Mouse (Mus musculus): ENCODE data around the gene Prex1. TPM values are rescaled to one million over a fixed set of nuclear protein-coding genes. Genes with fewer than 3 reads are reported as not detected.

The Prex1 gene
- total RNA-seq, 2 experiments from 2014 or later = 3.7 to 5.0 TPM

DNA sequence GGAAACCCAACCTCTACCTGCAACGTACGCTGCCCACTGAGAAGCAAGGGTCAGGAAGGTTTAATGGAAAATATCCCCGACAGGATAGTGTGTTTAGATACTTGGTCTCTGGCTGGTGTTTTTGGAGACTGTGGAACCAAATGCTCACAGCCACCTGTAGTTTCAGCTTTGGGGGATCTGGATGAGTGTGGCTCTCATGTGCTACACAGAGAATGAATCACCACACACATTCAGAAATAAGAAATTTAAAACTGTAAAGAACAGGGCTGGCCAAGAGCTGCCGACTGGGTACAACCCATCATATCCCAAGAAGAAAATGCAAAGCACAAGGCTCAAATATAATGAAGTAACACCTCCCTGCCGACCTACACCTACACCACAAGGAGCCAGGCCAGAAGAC, 73.9 kb downstream of the Prex1 start:
- intact Hi-C loops (cut with DNase I) = no loop called here
- DNase-seq = no peak

DNA sequence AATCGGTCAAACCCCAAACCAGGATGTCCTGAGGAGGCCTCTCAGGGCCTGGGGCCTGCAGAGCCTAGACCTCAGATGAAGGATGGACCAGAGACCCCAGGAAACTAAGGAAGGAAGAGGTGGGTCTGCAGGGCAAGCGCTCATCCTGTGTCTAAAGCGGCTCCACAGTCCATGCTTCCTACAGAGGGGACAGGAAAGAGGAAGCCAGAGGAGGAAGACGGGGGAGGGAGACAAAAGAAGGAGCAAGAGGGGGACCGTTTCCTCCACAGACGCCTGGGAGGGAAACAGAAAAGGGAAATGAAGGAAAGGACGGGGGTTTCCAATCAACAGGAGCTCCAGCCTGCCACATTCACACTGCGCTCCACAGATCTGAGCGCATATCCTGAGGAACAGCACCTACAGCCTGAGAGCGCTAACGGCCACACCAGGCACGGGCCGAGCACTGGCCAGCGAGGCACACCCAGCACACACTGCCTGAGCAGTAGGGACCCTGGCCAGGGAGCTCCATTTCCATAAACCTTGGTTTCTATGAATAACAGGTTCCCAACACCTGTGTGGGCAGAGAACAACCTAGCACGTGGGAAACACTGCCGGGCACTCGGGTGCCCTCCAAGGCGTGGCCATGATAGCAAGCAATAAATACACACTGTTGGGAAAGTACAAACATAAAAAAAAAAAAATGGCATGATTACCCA, 74.5 kb downstream of the Prex1 start:
- no peak for DNase-seq
- intact Hi-C loops (cut with DNase I) = no loop called here

DNA sequence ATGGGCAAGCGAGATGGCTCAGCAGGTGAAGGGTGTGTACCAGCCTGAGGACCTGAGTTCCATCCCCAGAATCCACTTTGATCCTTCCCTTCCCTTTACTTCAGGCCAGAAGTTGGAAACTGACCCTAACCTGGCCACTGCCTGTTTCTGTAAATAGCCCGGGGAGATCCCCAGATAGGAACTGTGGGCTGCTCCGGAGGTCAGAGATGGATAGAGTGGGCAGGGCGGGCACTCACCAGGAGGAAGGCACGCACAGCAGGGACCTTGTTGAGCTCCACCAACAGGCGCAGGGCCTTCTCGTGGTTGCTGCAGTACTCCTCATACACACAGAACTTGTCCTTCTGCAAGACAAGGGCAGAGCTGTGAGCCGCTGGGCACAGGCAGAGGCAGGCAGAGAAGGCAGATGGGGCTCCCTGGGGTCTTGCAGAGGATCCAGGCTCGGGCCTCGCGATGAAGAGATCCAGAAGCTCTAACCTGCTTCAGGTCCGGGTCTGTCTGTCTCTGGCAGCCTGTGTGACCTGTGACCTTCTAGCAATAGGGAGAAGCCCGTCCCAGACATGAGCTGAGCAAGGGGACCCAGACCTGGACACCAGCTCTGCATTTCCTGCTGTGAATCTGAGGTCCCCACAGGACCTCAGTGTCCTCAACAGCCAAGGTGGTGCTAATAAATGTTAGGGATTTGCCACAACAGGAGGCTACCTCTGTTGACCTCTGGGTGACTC, 75.4 kb downstream of the Prex1 start:
- no peak for DNase-seq
- intact Hi-C loops (cut with DNase I) = no loop called here

DNA sequence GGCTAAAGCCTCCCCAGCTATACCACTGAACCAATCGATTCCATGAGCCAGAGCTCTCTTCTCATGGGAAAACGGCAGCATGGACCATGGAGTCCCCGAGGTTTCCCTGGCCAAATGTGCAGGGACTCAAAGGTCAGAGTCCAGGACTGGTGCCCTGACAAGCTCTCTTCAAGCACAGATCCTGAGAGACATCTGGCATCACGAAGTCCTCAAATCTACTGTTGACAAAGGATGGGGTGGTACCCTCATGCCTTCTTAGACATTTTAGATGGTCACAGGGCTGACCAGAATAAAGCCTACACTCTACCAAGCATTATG, 76.0 kb downstream of the Prex1 start:
- DNase-seq = no peak
- intact Hi-C loops (cut with DNase I) = no loop called here

DNA sequence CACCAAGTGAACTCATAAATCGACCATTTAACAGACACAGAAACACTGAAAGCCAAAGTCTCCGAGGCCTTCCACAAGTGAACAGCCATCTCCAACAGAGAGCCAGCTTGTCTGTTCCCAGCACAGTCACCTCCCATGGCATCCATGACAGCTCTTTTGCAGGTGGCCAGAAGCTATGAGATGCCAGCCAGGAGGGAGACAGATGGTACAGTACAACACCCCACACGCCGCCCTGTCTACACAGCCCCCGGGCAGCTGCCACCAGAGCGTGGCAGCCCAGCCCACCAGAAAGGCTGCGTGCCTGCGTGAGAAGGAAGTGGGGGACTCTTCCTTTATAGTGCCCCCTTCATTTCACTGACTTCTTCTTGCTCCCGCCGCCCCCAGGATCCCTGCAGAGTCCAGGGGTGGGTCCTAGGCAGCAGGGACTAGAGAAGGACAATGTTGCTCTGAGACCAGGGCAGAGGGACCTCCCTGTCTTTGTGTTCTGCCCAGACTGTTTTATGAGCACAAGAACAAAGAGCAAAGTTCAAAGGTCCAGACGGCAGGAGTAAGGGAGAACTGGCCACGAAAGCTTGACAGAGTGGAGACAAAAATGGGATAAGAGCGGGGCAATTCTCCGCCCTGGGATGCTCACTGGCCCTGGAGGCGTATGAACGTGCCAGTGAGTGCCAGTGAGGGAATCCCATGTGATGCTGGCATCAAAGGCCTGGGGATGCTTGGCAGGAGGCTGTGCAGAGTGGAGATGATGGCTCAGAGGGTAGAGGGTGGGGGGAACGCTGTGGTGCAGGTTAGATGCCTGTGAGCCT, 76.6 kb downstream of the Prex1 start:
- intact Hi-C loops (cut with DNase I) = no loop called here
- no peak for DNase-seq

DNA sequence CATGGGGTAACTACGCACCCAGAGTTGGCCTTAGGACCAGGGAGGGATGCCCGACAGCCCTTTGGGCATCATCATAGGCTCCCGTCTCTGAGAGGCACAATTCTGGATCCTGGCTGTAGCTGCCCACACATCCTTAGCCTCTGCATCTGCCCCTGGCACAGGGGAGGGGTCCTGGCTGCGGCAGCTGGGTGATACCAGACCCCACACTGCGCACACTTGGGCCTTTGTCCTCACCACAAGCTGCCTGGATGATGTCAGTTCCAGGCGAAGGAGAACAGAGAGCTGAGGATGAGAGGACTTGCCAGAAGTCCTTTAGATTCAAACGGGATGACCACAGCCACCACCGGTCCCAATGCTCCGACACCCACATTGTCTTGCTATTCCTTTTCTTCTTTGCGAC, 78.1 kb downstream of the Prex1 start:
- intact Hi-C loops (cut with DNase I) = no loop called here

DNA sequence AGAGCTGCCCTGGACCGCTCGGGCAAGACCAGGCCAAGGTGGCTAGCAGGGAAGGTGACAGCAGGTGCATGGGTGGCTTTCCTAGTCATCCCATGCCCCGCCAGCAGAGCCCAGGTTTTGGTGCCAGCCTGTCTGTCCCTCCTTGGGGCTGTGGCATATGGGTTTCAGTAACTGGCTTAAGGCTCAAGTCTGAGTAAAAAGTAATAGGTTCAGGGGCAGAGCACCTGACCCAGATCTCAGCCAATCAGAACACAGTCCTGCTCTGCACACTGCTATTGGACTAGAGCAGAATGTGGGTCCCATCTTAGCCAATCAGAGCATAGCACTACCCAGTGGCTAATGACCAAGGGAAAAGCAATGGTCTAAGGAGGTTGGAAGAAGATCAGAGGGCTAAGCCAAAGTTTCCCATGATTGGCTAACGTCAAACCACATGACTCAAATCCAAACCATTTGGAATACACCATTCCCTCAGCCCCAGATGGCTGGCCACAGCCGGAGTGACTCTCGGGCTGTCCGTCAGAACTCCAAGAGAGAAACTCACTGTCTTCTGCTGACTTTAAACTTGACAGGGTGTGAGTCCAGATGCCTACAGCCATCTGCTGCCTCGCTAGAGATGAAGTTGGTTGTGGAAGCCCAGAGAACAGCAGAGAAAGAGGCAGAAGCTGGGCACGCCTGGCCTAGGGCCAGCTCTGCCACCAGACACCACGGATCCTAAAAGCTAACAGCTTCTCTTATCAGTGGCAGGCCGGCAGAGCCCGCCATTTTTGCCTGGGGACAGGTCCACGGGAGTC, 80.9 kb downstream of the Prex1 start:
- no peak for DNase-seq
- intact Hi-C loops (cut with DNase I) = no loop called here

More for the DNA sequence above, 78.1 kb downstream of the Prex1 start:
- no peak for DNase-seq

DNA sequence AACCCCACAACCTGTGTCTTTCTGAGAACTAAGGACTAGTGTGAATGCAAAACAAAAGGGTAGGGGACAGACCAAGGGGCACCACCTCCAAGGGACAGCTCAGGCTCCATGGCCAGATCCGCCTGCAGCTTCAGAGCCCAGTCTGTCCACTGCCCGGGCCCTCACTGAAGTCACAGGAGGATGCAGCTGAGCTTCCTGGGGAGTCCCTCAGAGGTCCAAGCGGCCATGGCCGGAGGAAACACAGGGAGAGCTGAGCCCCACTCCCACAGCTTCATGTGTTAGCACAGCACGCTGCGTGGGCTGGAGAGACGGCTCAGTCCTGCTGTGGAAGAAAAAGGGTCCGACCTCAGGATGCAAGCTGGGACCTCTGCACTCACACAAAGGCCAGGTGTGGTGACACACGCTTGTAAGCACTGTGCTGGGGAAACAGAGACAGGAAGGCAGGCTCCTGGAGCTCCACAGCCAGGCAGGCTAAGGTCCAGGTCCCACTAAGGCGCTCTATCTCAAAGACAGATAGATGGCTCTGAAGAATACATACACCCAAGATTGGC, 81.9 kb downstream of the Prex1 start:
- intact Hi-C loops (cut with DNase I) = no loop called here
- DNase-seq = no peak

DNA sequence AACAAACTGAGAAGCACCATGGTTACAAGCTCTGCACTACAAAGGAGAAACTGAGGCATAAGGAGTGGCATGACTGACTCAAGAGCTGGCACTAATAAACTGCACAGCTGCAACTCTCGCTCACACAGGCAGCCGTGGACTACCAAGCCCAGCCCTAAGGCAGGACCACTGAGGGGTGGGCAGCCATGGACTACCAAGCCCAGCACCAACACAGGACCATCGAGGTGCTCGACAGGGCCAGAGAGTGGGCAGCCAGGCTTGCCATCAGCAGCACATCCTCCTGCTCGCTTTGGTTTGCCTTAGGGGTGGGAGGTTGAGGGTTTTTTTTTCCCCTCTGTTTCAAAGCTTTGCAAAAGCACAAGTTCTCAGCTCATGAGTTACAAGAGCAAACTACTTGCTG, 82.4 kb downstream of the Prex1 start:
- intact Hi-C loops (cut with DNase I) = no loop called here
- DNase-seq = no peak

DNA sequence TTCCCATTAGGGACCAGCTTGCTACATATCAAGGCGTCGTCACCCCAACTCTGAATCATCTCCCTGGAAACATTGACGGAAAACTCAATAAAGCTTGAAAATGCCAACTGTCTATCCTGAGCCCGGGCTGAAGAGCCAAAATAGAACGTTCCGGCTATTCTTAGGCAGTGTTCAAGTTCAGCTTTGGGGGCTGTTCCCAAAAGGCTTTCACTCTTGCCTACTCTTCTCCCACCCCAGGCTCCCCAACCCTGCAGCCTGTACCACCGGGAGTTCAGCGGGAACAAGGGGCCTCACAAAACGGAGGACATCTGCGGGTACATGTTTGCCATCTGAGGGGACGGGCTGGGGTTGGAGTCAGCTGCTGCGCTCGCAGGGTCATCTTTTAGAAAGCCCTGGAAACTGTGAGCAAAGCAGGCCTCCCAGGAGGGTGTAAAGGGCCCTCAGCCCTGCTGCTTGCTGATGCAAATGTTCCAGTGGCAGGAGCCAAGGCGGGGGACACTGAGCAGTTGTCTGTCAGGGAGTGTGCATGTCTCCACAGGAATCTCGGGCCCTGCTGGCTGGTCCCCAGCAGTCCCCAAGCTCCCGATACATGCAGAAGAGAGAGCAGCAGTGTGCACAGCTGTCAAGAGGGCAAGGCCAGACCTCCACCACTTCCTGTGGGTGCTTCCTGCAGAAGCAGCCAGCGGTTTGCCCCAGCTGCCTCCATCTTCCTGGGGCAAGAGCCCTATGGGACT, 83.5 kb downstream of the Prex1 start:
- no peak for DNase-seq
- intact Hi-C loops (cut with DNase I) = no loop called here

DNA sequence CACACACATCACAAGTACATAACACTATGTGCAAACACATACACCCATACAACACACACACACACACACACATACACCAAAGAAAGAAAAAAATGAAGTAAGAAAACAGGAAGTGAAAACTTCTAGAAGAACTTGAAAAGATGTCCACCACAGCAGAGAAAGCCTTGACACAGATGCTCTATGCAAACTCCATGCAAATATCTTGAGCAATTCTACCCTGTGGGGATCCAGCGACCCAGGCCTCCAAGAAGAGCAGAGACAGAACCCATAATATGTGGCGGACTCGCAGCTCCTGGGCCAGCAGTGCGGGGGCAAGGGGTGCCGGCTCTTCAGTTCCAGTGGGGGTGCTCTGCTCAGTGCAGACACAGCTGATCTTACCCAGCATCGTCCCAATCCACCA, 86.1 kb downstream of the Prex1 start:
- intact Hi-C loops (cut with DNase I) = no loop called here
- no peak for DNase-seq

DNA sequence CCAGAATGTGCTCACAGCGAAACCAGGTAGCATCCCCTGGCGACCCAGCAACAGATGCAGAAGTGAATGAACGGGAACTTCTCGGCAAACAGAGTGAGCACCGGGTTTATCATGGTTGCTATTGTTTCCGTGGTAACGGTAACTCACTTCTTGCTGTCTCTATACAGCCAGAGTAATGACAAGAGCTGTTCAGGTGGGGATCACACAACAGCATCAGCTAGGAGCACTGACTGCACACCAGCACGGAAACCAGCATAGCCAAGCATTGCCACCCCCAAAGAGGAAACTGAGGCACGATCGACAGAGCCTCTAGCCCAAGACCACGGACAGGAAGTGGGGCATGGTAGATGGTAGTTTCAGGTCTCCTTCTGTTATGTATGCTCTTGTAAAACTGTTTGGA, 88.4 kb downstream of the Prex1 start:
- intact Hi-C loops (cut with DNase I) = no loop called here
- no peak for DNase-seq

DNA sequence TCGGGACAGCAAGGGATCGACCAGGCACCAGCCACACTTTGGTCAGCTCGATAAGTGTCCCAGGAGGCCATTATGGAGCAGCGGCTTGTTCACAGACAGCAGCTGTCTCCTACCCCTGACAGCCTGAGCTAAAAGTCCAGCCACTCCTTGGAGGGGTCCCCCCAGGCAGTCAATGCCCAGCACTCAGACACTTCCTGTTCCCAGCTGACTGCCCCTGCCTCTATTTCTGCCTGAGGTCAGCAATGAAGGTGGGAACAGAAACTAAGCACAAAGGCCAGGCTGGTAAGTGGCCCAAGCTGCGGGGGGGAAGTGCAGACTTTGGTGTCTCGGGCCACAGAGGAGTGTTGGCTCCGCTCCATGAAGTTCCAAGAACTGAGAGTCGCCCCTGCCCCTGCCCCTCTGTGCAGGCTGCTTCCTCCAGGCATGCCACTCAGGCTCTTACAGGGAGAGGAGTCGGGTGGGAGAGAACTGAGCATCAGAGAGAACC, 90.5 kb downstream of the Prex1 start:
- intact Hi-C loops (cut with DNase I) = no loop called here
- DNase-seq = no peak

DNA sequence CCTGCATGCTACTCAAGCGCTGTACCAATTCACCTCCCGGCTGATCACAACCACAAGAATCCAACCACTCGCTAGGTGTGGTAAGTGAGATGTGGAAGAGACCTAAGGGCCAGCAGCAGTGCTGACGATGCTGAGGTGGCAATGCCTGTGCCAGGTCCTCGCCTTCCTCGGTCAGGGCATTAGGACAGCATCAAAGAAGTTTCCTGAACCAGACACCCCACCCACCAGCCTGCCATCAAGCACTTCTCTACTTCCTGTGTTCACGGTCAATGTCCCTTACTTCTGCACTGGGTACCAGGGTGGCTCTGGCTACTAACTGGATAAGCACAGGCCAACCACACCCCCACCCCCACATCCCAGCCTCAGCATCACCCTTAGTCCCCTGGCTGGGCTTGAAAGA, 91.0 kb downstream of the Prex1 start:
- no peak for DNase-seq
- intact Hi-C loops (cut with DNase I) = no loop called here

DNA sequence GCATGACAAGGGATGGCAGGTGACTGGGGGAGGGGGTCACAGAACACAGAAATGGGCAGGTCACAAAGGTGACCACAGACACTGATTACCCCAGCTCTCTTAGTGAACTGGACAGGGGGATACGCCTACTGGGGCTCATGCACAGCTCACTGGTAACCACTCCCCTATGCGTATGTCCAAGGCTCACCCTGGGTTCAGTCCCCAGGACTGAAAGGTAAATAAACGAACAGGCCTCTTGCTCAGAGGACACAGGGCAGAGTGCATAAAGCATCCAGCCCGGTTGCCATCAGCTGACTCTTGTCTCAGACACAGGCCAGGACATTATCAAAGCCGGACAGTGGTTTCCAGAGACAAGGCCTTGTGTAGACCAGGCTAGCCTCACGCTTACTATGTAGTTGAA, 91.6 kb downstream of the Prex1 start:
- no peak for DNase-seq
- intact Hi-C loops (cut with DNase I) = no loop called here

DNA sequence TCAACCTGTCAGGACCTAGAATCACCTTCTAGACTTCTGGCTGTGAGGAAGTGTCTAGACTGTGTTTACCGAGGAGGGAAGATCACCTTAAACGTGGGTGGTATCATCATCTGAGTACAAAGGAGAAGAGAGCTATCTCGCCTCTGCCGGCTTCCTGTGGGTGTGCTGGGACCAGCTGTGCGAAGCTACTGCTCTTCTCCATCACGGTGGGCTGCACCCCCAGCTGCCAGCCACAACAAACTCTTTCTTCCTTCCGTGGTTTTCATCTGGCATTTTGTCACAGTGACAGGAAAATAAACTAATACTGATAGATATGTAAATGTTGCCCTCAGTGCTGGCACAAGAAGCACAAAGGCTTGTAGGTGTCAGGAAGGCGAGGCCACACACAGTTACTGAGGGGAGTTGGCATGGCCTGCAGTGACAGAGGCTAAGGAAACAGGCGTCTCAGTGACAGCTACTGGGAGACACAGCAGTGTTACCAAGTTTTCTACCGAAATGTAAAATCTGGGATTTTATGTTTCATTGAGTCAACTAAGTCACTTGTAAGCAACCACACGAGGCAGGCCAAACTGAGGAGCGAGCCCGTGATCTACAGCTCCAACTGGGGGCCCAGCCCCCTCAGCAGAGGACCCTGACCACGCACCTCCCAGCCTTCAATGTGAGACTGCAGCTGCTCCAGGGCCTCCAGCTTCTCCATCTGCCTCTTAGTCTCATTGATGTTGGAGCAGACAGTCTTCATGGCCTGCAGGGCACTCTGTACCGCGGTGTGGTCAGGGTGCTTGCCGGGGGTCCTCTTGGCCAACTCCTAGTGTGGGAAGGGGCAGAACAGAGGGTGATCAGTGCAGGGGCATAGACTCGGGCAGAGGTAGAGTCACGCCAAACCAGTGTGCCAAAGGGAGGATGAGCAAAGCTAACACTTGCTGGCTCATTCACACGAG, 92.8 kb downstream of the Prex1 start:
- intact Hi-C loops (cut with DNase I) = no loop called here
- no peak for DNase-seq

DNA sequence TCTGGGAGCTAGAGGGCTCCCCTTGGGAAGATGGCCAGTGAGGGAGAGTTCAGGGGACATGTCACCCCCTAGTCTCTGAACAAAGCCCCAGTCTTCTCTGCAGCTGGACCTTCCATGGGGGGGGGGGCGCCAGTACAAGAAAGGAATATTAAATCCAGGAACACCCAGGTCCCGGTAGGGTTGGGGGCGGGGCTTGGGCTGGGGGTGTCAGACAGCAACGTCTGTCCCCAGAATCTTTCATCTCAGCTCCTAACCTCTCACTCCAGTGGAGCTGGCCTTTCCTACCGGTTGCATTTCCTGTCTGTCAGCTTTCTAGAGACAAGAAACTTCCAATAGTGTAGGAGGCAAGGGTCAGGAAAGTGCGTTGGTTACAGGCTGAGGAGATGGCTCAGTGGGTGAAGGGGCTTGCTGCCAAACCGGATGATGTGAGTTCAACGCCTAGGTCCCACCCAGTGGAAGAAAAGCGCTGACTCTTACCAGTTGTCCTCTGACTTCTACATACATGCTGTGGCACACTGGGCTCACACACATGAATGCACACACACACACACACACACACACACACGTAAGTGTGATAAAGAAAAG, 93.6 kb downstream of the Prex1 start:
- intact Hi-C loops (cut with DNase I) = loop anchor here (5.0 kb wide), 1 partner anchor 72 kb away; no protein-coding TSS in a partner anchor
- no peak for DNase-seq

DNA sequence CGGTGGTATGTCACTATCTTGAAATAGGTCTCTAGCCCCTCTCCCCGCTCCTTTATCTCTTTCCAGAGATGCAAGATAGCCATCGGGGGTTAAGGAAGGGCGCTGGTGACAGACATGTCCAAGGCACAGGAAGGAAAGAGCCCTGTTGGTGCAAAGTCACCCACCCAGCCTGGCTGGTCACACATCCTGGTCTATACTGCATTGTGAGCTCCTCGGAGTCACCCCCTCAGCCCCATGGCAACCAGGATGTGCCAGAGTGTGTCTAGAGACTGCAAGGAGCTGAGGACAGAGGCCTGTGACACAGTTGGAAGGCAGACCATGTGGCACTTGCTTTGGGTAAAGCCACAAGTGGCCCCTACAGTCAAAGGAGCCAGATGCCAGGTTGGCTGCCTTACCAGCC, 94.4 kb downstream of the Prex1 start:
- intact Hi-C loops (cut with DNase I) = loop anchor here (5.0 kb wide), 1 partner anchor 73 kb away; no protein-coding TSS in a partner anchor
- DNase-seq = no peak

Measured in gastrocnemius, postnatal 36 days (tissue).